Mouse (Mus musculus): ENCODE measurements around the gene Scube3.
A peak's percentile ranks its signal among the peaks of the same experiment; 100 is the strongest.

The Scube3 gene

DNA sequence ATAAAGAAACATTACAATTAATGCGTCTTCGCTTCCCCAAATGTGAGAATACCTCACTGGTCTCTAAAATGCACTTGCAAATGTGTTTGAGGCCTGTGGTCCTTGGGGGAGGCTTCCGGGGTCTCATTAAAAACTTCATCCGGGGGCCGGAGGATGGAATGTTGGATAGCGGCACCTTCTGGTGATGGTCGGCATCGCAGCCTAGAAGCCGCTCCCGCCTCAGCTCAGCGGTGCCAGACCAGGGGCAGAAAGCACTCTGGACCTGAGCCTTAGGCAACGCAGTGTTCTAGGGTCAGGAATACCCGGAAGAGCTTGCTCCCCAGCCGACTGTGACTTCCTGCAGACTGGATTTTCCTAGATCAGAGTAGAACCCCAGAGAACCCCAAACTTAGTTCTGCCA is 8.7 kb upstream of the Scube3 start:
- peak; percentile 22 to 34 for DNase-seq (ENCODE audit: low spot score in 2 of 2)

DNA sequence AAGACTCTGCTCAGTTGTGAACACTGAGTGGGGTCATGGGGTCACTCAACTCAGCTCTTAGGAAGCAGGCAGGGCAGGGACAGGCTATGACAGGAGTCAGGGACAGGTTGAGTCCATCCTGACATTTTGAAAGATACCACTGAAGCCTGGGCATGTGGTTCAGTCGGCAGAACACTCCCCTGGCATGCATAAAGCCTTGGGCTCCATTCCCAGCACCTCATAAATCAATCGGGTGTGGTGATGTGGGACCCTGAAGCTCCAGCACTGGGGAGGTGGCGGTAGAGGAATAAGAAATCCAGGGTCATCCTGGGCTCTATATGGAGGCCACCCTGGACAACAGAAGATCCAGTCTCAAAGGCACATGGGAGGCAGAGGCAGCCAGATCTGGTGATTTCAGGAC is 6.4 kb upstream of the Scube3 start:
- no peak for DNase-seq (ENCODE audit: low spot score in 2 of 2)

DNA sequence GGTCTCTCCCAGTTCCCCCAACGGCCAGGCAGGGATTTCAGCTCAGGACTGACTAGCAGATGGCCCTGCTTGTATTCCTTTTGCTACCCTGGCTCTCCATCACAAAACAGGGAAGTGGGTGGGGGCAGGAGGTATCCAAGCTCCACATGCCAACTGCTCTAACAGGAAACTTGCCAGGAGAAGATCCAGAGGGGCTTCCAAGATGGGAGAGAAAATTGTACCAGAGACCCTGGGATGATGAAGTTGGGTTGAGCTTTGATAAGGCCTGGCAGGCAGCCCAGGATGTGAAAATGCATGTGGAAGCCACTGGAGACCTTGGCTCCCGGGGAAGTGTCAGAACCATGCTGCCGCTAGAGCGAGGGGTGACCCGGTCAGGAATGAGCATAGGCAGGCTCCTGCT is 5.7 kb upstream of the Scube3 start:
- DNase-seq (ENCODE audit: low spot score in 2 of 2) = no peak

DNA sequence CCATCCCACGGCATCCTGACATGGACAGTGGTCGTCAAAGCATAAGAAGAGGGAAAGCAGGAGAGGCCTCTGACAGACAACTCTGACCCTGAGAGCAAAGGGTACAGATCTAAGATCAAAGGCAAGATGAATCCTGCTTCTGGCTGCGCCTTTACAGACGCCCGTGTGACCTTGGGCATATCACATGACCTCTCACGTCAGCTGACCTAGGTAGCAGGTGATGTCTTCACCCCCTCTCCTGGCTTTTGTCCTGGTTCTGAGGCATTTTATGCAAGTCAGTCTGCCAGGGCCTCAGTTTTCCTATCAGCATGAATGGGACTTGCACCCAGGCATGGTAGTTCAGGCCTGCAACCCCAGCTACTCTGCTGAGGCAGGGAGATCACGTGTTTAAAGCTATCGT is 3.9 kb upstream of the Scube3 start:
- DNase-seq (ENCODE audit: low spot score in 2 of 2) = no peak

DNA sequence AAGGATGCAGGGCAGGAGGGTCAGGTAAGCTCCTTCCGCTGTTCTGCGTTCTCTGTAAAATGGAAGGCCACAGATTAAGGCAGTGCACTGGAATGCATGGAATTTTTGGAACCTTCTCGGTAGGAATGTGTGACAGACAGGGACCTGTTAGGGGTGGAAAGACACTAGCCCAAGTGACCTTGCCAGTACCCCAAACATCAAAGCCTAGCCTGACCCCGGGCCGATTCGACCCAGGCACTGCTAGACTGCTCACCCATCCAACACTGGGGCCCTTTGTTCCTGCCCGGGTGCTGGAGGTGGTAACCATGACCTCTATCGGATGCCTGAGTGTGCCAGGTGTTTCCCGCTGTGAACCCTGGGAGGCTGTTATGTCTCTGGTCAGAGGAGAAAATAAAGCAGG is 3.3 kb upstream of the Scube3 start:
- DNase-seq (ENCODE audit: low spot score in 2 of 2) = no peak

DNA sequence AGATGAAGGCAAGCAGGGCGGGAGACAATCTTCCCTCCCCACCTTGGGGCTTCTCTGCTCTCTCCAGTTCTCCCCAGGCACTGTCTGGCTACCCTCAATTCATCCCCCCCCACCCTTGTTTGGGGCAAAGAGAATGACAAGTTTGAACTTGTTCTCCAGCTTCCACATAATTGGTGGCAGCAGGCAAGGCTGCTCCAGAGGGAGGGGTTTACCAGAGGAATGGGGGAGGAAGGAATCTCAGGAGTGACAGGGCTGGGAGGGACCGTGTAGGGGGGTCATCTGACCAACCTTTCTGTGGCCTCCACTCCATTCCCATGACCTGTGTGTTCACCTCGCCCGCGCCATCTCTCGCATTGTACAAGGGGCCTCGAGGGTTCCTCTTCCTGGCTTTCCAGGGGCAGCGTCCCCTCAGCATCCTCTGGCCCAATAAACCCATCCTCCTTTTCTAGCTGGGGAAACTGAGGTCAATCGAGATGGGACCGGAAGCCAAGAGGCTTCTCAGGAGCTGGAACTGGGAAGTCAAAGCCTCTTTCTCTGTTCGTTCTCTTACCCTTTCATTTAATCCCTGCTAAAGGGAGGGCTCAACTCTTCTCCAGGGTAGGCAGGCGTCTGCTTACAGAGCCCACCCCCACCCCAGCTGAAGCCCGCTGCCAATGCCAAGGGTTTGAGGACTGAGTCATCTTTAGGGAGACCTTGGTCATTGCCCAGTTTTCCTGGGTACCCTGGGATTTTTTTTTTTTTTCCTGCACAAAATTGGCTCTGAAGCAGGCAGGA is 1.3 kb upstream of the Scube3 start:
- DNase-seq (ENCODE audit: low spot score in 2 of 2) = no peak

DNA sequence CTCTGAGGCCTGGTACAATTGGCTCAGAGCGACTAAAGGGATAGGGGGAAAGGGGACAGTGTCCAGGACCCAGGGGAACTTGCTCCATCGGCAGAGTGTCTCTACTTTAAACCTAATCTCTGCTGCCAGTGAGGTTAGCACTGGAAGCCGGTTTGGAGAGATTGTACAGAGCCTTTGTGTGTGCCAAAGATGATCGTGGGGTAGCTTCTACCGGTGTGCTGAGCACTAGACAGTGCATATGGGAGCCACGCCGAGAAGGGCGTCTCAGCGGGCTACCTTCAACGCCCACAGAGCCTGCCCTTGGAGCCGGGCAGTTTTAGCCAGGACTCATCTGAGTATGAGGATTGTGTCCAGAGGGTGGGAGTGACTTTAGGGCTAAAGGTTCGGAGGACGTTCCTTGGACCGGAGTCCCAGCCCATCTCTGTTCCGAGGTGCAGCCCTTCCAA is 713 bp upstream of the Scube3 start:
- DNase-seq (ENCODE audit: low spot score in 2 of 2) = no peak

DNA sequence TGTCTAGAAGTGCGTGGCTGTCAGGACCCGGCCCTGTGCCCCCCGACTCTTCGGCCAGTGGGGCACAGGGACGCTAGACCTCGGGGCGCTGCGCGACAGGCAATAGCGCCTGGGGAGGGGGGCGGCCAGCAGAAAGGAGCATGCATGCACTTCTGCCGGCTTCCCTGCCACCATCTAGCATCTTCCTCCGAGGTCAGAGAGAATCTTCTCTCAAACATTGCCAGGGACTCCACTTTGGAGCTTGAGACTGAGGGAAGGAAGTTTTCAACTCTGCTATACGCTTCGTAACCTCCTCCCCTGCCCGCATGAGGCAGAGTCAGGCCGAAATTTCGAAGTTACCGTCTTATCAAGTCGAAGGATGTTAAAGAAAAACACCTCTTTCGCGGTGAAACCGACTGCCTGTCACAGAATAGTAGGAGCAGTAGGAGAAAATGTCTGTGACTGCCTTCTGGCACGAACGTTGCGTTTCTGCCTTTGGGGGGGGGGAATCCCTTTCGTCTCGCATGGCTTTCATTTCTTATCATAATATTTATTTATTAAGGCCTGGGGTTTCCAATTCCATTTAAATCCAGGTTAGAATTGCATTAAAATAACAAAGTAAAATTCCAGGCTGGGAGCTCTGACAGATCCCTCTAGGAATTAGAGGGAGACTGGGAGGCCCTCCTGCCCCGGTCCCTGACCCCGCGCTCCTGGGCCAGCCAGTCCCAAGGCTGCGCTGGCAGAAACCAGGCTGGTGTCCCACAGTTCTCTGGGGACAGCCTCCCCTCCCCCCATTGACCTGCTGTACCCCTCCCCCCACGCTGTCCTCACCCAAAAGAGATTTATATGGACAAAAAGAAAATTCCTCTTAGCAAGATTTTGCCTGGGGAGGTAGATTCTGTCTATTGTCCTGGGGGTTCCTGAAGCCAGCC is 1.0 kb downstream of the Scube3 start:
- DNase-seq (ENCODE audit: low spot score in 2 of 2) = no peak

DNA sequence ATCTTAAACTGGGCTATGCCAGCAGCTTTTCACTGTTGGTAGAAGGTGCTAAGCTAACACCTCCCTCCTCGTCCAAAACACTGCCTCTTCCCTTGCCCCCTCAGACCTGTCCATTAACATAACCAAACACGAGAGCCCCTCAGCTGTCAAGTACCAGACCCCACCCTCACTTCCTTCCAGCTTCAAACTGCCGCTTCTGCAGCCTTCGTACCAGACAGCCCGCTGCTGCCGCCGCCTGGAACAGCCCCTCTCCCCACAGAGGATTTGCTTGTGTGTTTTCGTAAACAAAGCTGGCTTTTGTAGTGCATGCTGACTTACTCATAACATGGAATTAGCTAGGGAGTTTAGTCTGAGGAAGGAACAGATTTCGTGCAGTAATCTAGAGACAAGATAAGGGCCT is 1.8 kb downstream of the Scube3 start:
- no peak for DNase-seq (ENCODE audit: low spot score in 2 of 2)

DNA sequence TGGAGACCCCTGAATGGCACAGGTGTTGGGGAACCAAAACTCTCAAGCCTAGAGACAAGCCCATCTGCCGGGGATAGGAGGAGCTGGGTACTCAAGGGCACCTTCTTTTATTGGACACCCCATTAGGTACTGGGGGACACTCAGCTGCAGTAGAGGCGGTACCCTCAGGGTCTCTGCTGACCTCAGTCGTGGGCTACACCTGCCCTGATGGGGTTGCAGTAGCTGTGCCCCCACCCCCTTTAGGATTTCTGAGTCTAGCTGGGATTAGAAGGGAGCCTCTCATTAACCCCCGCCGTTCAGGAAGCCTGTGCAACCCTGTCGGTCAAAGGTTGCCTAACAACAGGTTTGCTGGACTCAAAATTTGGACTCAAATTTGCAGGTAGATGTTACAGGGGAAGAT is 2.3 kb downstream of the Scube3 start:
- no peak for DNase-seq (ENCODE audit: low spot score in 2 of 2)

DNA sequence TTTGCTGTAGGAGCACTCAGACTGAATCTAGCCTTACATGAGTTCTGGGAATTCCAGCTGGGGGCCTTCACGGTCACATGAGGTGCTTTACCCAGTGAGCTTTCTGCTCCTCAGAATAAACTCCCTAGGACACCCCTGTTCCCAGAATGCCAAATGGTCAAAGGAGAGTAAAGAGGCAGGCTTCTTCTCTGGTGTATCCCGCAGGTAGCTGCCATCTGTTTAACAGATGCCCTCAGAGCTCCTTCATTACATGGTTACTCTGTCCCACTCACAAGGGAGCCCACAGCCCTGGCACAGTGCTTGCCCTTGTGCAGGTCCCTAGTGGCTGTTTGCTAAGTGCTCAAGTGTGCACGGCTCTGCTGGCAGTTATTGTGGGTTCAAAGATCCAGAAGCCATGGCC is 6.3 kb downstream of the Scube3 start:
- DNase-seq (ENCODE audit: low spot score in 2 of 2) = no peak

DNA sequence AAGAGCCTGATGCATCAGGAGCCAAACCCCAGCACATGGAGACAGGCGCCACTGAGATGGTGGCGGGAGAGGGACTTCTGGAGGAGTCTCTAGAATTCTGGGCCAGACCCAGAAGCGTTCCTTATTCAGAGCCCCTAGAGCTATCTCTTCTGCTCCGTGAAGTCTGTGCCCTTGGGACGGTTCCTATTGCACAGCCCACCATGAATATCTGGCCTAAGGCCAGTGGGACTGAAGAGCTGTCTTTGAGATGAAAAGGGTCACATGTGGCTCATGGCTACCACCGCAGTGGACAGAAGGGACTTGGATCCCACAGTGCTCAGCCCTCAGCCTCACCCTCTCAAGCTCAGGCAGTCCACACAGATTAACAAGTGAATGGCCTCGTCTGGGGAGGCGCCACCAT is 7.8 kb downstream of the Scube3 start:
- no peak for DNase-seq (ENCODE audit: low spot score in 2 of 2)

DNA sequence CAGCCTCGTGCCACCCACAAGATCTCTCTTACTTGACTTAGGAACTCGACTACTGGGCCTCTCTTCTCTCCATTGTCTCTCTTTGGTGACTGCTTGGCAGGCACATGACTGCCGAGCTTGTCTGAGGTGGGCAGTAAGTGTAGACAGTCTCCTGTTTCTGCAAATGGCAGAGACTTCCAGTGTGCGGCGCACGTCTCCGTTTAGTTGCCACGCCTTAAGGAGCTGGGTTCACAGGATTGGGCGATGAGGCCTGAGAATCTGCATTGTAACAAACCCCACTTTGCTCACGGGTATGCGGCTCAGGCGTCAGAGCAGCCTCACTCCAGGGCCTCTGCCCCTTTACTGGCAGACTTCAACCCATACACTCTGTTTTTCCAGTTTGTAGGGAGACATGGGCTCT is 8.5 kb downstream of the Scube3 start:
- no peak for DNase-seq (ENCODE audit: low spot score in 2 of 2)

DNA sequence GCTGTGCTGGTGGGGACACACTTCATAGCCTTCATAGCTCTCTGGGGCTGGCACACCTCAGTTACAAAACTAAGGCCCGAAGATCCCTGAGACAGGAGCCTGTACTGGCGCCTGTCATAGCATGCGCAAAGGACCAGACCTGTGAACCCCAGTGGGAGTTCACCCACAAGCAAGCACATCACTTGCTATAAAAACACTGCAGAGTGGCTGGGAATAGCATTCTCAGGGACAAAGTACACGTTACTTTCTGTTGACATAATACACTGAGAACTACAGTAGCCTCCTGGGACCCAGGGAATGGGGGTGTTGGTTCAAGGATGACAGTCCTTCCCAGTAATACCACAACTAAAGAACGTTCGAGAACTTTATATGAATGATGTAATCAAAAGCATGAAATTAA is 11.2 kb downstream of the Scube3 start:
- DNase-seq (ENCODE audit: low spot score in 2 of 2) = no peak

DNA sequence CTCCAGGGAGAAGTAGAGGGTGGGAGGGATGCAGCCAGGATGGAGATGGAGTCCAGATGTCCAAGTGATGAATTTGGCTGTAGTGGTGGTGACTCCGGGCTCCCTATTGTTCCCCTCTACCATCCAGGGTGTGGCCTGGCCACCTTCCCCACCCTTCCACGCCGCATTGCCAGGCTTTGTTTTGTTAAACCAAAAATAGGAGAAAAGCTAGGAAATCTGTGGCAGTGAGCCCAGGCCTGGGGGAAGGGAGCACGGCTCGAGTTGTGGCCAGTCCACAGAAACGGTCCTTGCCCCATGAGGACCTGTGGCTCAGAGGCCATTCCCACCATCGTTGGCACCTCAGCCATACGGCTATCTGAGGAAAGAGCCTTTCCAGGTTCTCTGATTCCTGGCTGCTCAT is 13.0 kb downstream of the Scube3 start:
- no peak for DNase-seq (ENCODE audit: low spot score in 2 of 2)

DNA sequence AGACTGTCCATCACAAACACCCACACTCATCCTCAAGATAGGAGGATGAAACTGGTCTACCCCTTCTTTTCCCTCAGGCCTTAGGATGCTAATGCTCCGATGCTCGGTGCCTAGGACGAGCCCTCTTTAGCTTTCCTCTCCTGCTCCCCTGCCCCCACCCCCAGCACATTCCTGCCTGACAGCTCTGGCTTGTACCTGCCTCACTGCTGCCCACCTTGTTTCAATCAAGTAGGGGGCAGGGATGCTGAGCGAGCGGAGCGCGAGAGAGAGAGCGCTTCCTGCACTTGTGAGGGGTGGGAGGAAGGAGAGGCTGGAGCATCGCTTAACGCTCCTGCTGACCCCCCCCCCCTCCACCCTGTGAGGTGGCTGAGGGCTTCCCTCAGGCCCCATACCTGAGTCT is 18.4 kb downstream of the Scube3 start:
- DNase-seq (ENCODE audit: low spot score in 2 of 2) = no peak

DNA sequence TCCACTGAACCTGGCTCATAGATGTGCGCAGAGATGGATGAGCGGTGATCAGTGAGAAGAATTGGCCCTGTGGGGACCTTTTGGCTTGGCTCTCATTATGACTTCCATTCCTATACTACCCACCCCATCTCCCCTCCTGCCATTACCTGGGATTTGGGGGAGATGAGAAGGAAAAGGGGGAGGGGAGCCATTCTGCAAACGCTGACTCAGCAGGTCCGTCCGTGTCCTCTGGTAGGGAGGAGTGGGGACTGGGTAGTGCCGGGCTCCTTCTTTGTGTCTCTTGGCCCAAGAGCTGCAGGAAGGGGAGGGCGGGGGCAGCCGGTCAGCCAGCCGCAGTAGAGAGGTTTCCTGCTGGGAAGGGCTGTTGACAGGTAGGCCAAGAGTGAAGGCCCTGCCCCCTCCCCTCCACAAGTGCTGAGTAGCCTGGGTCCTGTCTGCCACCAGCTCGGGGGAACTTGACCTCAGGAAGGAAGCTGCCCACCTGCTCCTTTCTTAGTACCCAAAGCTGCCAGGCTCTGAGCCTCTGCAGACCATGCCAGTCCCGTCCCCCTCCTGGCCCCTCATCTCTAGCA is 19.5 kb downstream of the Scube3 start:
- no peak for DNase-seq (ENCODE audit: low spot score in 2 of 2)

DNA sequence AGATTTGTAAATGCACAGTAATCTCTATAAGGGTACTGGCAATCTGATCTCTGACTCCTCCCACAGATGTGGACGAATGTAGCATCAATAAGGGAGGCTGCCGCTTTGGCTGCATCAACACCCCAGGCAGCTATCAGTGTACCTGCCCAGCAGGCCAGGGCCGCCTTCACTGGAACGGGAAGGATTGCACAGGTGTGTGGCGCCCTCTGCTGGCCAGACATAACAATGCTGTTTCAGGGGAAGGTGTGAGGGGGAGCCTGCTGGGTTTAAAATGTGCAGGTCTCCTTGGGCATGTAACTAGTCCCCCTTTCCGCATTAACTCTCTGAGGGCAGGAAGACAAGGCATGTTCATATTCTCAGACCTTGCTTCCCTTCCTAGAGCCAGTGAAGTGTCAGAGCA is 21.7 kb downstream of the Scube3 start:
- DNase-seq (ENCODE audit: low spot score in 2 of 2) = peak; percentile 64 to 74

DNA sequence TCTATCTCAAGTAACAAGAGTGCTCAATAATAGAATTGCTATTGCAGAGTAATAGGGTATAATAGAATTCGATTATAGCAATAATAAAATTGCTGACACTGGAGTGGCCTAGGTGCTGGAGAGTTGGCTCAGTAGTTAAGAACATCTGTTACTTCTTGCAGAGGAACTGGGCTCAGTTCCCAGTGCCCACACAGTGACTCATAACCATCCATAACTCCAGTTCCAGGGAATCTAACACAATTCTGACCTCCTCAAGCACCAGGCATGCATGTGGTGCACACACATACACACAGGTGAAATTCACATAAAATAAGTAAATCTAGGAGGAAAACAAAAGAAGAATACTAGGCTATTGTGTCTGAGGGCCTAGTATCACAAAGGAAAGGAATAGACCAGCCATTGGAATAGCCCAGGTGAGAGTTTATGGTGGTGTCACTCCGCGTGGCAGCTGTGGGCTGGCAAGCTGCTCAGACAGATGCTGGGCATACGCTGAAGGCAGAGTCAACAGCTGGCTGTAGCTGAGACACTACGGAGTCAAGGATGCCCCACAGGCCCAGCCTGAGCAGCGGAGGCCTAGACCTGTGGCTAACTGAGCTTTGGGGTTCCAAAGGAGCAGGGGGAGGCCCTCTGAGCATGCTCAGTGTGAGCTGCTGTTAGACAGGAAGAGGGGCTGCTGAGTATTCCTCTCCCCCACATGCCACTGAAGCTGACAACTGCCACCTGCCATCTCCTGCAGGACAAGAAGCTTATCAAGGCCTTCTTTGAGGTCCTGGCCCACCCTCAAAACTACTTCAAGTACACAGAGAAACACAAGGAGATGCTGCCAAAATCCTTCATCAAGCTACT is 28.7 kb downstream of the Scube3 start:
- no peak for DNase-seq (ENCODE audit: low spot score in 2 of 2)

DNA sequence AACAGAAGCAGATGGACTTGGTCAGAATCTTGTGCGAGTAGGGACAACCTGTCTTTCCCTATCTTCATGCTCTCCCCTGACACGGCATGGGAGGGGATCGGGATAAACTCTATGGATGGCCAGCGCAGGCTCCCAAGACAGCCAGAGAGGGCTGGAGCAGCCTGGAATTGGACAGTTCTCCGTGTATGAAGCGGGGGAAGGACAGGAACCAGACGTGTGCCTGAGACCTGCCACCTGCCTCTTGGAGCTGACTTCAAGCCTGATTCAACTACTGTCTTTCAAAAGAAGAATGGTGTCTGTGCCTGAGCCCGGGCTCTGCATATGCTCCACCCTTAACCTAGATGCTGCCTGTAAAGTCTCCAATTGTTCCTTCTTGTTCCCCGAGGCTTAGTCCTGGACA is 30.7 kb downstream of the Scube3 start:
- no peak for DNase-seq (ENCODE audit: low spot score in 2 of 2)

DNA sequence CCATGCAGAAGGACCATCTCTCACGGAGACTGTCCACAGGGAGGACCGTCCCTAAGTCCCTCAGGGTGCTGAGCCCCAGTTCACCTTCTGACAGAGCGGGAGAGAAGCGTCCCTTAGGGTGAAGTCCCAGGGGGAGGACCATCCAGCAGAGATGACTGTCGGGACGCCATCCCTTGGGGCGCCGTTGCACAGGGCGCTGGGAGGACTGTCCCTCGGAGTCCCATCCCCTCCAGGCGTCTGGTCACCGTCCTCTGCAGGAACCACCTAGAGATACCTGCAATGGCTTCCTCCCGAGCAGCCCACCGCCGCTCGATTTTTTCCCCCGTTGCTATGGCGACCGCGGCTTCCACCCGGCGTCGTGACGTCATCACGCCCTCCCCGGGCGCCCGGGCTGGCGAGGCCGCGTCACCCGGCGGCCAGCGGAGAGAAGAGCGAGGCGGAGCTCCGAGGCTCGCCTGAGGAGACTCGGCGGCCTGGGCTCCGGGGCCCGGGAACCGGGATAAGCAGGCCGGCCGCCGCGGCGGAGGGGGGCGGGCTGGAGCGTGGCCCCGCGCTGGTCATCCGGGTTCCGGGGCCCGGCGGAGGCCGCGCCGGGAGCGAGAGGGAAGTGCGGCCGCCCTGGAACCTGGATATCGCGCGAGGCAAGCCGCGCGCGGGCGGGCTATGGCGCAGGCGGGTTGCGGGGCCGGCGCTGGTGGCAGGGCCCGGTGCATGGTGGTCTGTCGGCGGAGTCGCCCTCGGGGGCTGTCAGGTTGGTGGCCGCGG is 35.0 kb downstream of the Scube3 start, which contains the start of gene Zfp523:
Zfp523 (plus strand) TSS at position 355 of the 765 bp plus-strand sequence.
- DNase-seq (ENCODE audit: low spot score in 2 of 2) = peak; percentile 83 to 87

Data from urinary bladder, postnatal 36 days (tissue).